Mouse (Mus musculus): ENCODE data around the gene Gng8.

The Gng8 gene

GRCm38 (mm10) chr7:16891641-16892351 is at the start of gene Gng8:
Gene Gng8, plus strand, starts transcription at chr7:16891786.
- no peak for DNase-seq (ENCODE audit: low read depth, low spot score)

GRCm38 (mm10) chr7:16842645-16843063 is 48.9 kb upstream of the Gng8 start, which contains the start of gene Prkd2:
Gene Prkd2, plus strand, starts transcription at chr7:16842902.
- DNase-seq (ENCODE audit: low read depth, low spot score), result peak; percentile 73

GRCm38 (mm10) chr7:16843441-16844171 is 48.0 kb upstream of the Gng8 start:
- no peak for DNase-seq (ENCODE audit: low read depth, low spot score)

- no peak for DNase-seq (ENCODE audit: low read depth, low spot score)
These were observed 46.9 kb upstream of the Gng8 start for GRCm38 (mm10) chr7:16844696-16845071.

GRCm38 (mm10) chr7:16845072-16845819 is 46.3 kb upstream of the Gng8 start:
- no peak for DNase-seq (ENCODE audit: low read depth, low spot score)

- DNase-seq (ENCODE audit: low read depth, low spot score), result no peak
These were observed 45.8 kb upstream of the Gng8 start for GRCm38 (mm10) chr7:16845820-16846167.

- DNase-seq (ENCODE audit: low read depth, low spot score), result no peak
These were observed 44.8 kb upstream of the Gng8 start for GRCm38 (mm10) chr7:16846775-16847174.

GRCm38 (mm10) chr7:16847507-16847906 is 44.1 kb upstream of the Gng8 start:
- no peak for DNase-seq (ENCODE audit: low read depth, low spot score)

GRCm38 (mm10) chr7:16848579-16848978 is 43.0 kb upstream of the Gng8 start:
- no peak for DNase-seq (ENCODE audit: low read depth, low spot score)

GRCm38 (mm10) chr7:16851636-16852035 is 40.0 kb upstream of the Gng8 start:
- no peak for DNase-seq (ENCODE audit: low read depth, low spot score)

- DNase-seq (ENCODE audit: low read depth, low spot score), result no peak
These were observed 38.2 kb upstream of the Gng8 start for GRCm38 (mm10) chr7:16853302-16853831.

GRCm38 (mm10) chr7:16858336-16858735 is 33.2 kb upstream of the Gng8 start:
- DNase-seq (ENCODE audit: low read depth, low spot score), result no peak

- DNase-seq (ENCODE audit: low read depth, low spot score), result no peak
These were observed 31.5 kb upstream of the Gng8 start for GRCm38 (mm10) chr7:16859902-16860651.

GRCm38 (mm10) chr7:16867488-16867887 is 24.1 kb upstream of the Gng8 start:
- no peak for DNase-seq (ENCODE audit: low read depth, low spot score)

GRCm38 (mm10) chr7:16869497-16869896 is 22.1 kb upstream of the Gng8 start:
- peak; percentile 93 for DNase-seq (ENCODE audit: low read depth, low spot score)

- no peak for DNase-seq (ENCODE audit: low read depth, low spot score)
These were observed 20.0 kb upstream of the Gng8 start for GRCm38 (mm10) chr7:16871600-16871999.

- no peak for DNase-seq (ENCODE audit: low read depth, low spot score)
These were observed 19.1 kb upstream of the Gng8 start for GRCm38 (mm10) chr7:16872478-16872877.

GRCm38 (mm10) chr7:16873392-16873791 is 18.2 kb upstream of the Gng8 start:
- DNase-seq (ENCODE audit: low read depth, low spot score), result no peak

GRCm38 (mm10) chr7:16874190-16874589 is 17.4 kb upstream of the Gng8 start:
- no peak for DNase-seq (ENCODE audit: low read depth, low spot score)

GRCm38 (mm10) chr7:16874756-16875309 is 16.8 kb upstream of the Gng8 start:
- peak; percentile 100 for DNase-seq (ENCODE audit: low read depth, low spot score)

GRCm38 (mm10) chr7:16875310-16875325 is 16.5 kb upstream of the Gng8 start, which contains the start of gene Dact3:
Gene Dact3, plus strand, starts transcription at chr7:16875317.
- DNase-seq (ENCODE audit: low read depth, low spot score), result no peak

- DNase-seq (ENCODE audit: low read depth, low spot score), result no peak
These were observed 16.3 kb upstream of the Gng8 start for GRCm38 (mm10) chr7:16875326-16875725.

All from brain, embryonic 18.5 days (tissue).